Mouse (Mus musculus) right cerebral cortex, postnatal 36 days (tissue): ENCODE measurements around the gene Nxpe5.

Source experiments
- DNase-seq, 2 experiments: peaks; one replicate each; pipeline ENCODE4 v3.0.0; 2022; ENCODE audit warnings: low spot score in 2 of 2, mixed read lengths in 1 of 2

Gene Nxpe5

DNA sequence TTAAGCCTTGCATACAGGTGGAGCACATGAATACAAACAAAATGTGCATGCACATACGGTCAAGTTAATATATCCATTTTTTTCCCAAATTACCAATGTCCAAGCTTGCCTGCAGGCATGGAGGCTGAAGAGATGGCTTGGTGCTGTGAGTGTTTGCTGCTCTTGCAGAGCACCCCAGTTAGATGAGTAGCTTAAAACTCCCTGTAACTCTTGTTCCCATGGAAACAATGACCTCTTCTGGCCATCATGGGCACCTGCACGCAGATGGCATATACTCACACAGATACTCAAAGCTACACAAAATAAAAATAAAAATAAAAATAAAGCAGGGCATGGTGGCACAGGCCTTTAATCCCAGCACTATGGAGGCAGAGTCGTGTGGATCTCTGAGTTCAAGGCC, 27.4 kb downstream of the Nxpe5 start:
- DNase-seq = no peak

GRCm38 (mm10) chr5:138255353-138256093, 29.8 kb downstream of the Nxpe5 start, which contains the start of gene Lamtor4:
Gene Lamtor4 (plus strand): TSS chr5:138255482.
- DNase-seq = peak; percentile 96 to 99

- no peak for DNase-seq
Measured at GRCm38 (mm10) chr5:138256094-138256467, 30.4 kb downstream of the Nxpe5 start.

- DNase-seq = no peak
Measured at GRCm38 (mm10) chr5:138256966-138257584, 31.4 kb downstream of the Nxpe5 start.

DNA sequence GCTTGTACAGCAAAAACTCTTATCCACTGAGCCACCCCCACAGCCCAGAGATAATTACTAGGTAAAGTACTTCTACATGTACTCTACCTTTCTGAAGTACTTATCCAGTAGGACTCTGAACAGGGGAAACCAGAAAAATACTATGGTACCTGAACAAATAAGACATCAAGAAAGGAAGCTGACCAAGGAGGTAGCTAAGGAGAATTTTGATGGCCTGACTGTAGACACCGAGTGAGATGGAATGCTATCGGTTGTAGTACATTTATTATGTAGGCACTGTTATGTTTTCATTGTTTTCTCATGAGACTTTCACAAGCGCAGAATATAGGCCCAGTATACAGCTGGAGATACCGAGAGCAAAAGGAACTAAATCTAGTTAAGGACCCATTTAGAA, 31.9 kb downstream of the Nxpe5 start:
- no peak for DNase-seq

- DNase-seq = no peak
Measured at GRCm38 (mm10) chr5:138258078-138258477, 32.4 kb downstream of the Nxpe5 start.

- DNase-seq = no peak
Measured at GRCm38 (mm10) chr5:138258542-138258941, 32.8 kb downstream of the Nxpe5 start.

DNA sequence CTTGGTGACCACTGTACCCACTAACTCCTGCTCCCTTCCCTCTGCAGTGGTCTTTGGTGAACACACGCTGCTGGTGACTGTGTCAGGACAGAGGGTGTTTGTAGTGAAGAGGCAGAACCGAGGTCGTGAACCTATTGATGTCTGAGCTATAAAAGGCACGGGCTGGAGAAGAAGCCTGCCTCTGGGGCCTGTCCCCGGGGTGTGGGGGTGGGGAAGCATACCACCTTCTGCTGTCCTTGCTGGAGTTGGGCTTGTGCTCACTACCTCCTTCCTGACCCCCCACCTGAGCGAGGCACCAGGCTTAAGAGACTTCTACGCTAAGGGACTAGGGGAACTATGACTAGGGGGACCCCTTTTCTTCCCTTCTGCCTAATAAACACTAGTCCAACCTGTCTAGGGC, 33.3 kb downstream of the Nxpe5 start:
- no peak for DNase-seq

- DNase-seq = no peak
Measured at GRCm38 (mm10) chr5:138260051-138260450, 34.4 kb downstream of the Nxpe5 start.

GRCm38 (mm10) chr5:138260834-138261233, 35.1 kb downstream of the Nxpe5 start:
- DNase-seq = no peak

DNA sequence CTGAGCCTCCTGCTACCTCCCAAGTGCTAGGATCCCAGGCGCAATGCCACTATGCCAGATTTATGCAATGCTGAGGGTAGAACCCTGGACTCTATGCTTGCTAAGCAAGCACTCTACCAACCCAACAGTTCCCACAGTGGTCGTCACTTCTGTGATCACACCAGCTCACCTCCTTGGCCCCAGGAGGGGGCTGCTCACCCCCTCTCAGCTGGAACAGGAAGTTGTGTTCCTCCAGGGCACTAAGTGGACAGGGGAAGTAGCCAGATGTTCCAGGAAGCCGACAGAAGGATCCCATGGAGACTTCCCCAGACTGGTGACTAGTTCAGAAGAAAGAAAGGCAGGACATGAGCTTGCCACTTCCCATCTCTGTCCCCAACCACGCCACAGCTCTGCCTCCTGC, 36.3 kb downstream of the Nxpe5 start:
- DNase-seq = no peak

DNA sequence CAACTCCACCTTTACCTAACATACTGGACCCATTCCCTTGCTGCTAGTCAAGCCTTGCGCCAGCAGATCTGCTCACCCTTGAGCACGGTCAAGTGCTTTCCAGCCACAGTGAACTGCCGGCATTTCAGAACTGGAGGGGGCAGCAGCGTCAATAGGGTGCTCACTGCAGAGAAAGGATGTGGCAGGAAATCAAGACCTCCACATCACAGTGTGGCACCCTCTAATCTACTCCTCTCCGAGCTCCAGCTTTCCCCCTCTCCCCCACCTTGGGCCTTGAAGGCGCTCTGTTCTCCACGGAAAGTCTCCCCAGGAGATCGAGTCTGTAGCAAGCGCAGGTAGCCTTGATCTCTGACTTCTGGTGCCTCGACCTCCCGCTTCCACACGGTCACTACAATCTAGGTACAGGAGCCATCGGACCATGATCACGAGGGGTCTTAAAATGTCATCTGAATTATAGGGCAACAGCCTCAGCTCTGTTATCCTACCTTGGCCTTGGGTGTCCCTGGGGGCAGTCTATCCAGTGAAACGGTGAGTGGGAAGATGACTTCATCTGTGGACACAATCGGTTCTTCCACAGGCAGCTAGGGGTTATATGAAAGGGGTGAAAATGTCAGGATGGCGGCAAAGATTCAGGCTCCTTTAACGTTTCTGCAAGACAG, 37.0 kb downstream of the Nxpe5 start:
- DNase-seq = no peak

GRCm38 (mm10) chr5:138263260-138264206, 37.8 kb downstream of the Nxpe5 start, which contains the start of gene BC037034:
Gene BC037034 (minus strand): TSS chr5:138264033.
- peak; percentile 88 to 90 for DNase-seq

DNA sequence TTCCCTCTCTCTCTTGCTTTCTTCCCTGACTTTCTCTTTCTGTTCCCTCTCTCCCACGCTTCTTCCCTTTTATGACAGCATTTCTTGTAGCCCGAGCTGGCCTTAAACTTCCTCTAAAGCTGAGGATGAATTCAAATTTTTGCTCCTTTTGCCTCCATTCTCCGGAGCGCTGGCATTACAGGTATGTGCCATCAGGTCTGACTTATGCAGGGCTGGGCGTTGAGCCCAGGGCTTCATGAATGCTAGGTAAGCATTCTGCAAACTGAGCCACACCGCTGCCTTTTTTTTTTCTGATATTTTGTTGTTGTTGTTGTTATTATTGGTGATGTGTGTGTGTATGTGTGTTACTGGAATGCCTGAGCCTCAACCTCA, 38.5 kb downstream of the Nxpe5 start:
- DNase-seq = no peak

GRCm38 (mm10) chr5:138265712-138266111, 40.0 kb downstream of the Nxpe5 start:
- no peak for DNase-seq

DNA sequence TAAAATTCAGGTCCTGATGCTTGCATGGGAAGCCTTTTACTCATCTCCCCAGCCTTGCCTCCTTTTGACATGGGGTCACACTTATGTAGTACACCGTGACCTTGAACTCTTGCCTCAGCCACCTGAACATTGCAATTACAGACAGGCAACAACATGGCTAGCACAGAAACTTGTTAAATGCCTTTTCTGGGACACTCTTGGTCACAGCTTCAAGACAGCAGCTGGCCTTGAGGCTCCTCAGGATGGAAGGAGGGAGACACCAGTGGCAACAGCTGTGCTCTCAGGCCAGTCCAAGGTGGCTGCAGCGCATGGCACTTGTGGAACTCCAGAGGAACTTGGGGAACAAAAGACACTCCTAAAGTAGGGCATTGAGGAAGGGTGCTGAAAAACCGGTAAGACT, 41.4 kb downstream of the Nxpe5 start:
- no peak for DNase-seq

DNA sequence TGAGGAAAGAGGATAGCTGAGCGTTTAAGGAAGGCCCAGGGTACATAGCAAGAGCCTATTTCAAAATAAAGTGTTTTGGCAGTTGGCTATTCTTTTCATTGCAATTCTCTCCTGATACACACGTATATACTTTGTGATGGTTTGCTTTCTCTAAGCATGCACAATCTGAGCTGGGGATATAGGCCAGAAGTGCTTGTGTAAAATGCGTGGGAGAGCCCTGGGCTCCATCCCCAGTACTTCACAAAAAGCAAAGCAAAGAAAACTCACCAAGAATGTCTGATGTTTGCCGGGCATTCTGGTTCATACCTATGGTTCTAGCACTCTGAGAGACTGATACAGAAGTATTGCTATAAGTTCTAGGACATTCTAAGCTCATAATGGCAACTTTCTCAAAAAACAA, 43.3 kb downstream of the Nxpe5 start:
- DNase-seq = no peak

DNA sequence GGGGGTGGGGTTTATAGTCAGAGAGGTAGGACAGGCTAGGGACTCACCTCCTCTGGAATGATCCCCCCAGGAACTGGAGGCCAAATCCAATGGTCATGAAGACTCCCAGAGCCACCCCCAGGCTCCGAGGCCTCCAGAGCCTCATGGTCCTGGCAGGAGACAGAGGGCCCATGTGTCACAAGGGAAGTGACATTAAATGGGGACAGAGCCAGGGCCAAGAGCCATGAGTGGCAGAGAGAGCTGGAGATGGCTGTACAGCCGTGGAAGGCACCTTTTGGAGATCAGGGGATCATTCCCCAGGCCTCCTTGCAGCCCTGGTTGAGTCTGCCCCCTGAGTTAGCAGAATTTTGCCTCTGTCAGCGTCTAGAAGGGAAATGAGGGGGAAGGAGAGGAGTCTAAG, 45.5 kb downstream of the Nxpe5 start:
- no peak for DNase-seq

- no peak for DNase-seq
Measured at GRCm38 (mm10) chr5:138272409-138272923, 46.8 kb downstream of the Nxpe5 start, which contains the start of gene Gal3st4. Gene Gal3st4 (minus strand): TSS chr5:138272840.

DNA sequence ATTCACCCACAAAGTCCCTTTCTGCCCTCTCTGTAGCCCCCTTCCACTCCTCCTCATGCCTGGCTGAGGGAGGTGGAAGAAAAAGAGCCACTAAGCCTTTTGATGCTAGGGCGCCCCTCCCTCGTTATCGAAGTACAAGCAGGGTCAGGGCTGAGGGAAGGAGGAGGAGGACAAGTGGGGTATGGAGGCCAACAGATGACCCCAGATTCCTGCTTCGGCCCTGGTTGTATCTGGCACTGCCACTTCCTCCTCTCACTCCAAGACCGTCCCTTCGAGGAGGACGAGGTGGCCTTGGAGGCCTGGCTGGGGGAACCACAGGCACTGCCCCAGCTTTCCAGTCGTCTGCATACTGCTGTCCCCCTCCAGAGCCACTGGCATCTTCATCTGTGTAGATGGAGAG, 48.5 kb downstream of the Nxpe5 start:
- DNase-seq = no peak

DNA sequence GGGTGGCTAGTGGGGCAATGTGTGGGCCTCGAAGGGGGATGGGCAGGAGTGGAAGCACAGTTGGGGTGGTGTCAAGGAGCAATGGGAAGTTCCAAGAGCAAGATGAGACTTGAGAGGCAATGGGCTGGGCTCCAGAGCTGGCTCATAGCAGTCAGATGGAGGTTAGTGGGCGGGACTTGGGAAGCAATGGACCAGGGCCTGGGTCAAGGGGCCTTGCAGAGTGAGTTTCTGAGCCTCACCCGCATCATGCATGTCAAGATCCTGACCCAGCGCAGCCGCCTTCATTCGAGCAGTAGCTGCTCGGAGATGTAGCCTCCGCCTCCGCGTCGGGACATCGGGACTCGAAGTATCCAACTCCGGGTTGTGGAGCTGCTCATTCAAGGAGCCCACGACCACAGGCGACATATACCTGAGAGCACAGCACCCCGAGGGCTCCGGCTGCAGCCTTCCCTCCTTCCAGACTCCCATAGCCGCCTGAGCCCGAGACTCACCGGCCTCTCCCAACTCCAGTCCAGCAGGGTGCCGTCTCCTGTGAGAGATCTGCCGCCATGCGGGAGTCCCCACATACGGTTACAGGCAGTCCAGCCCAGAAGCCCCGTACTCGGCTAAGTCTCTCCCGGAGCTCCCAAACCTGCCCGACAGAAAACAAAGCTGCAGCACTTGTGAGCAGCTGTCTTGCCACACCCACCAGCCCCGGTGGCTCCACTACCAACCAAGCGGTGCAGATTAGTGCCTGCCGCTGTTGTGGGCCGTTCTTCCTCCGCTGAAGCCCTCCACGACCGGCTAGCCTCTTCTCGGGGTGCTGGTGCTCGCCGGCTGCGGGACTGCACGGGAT, 49.7 kb downstream of the Nxpe5 start:
- DNase-seq = no peak
